Mouse (Mus musculus) liver, embryonic 11.5 days (tissue): ENCODE results near the gene Pycard. TPM values are rescaled to one million over a fixed set of nuclear protein-coding genes. Genes with fewer than 3 reads are reported as not detected.
"Not testable (repeated sequence)": the region's sequence is repeated elsewhere in the genome, so short reads cannot be mapped to it uniquely, and the experiment has no call there.

ENCODE experiments used
- ATAC-seq: fragments of 200-750 bp; cut with Nextera tagmentation; replicated peaks from 2 replicates; pipeline ENCODE4 v1.8.0; 2017; ENCODE audit warnings: moderate number of reproducible peaks, mild to moderate bottlenecking, moderate TSS enrichment, moderate library complexity; ENCODE audit not compliant: low FRiP score
- DNase-seq: peaks from one replicate; pipeline ENCODE4 v3.0.0-alpha.2; 2017; ENCODE audit warnings: low spot score
- H3K27ac ChIP-seq: fragments of 300-500 bp; sonication (generic); 2 replicates; pipeline ENCODE4 v1.5.1; 2014; ENCODE audit warnings: mild to moderate bottlenecking, low read depth, low read length, control low read depth
- H3K27me3 ChIP-seq: fragments of 300-500 bp; sonication (generic); replicated peaks from 2 replicates; pipeline ENCODE4 v1.6.1; 2014; ENCODE audit warnings: low read length, mixed read lengths; ENCODE audit not compliant: control insufficient read depth, insufficient read depth
- H3K36me3 ChIP-seq: fragments of 300-500 bp; sonication (generic); 2 replicates; pipeline ENCODE4 v1.6.1; 2014; ENCODE audit warnings: mild to moderate bottlenecking, low read length, moderate library complexity, mixed read lengths; ENCODE audit not compliant: control insufficient read depth, insufficient read depth
- H3K4me1 ChIP-seq: fragments of 300-500 bp; sonication (generic); replicated peaks from 2 replicates; pipeline ENCODE4 v1.6.1; 2014; ENCODE audit warnings: low read length, mixed read lengths; ENCODE audit not compliant: control insufficient read depth, insufficient read depth
- H3K4me2 ChIP-seq: fragments of 300-500 bp; sonication (generic); 2 replicates; pipeline ENCODE4 v1.6.1; 2014; ENCODE audit warnings: mild to moderate bottlenecking, control low read depth, moderate library complexity
- H3K4me3 ChIP-seq: fragments of 300-500 bp; sonication (generic); 2 replicates; pipeline ENCODE4 v1.5.1; 2014; ENCODE audit warnings: low read depth, low read length, control low read depth
- H3K9ac ChIP-seq: fragments of 300-500 bp; sonication (generic); 2 replicates; pipeline ENCODE4 v1.6.1; 2014; ENCODE audit warnings: low read depth, low read length, control low read depth
- H3K9me3 ChIP-seq: fragments of 300-500 bp; sonication (generic); 2 replicates; pipeline ENCODE4 v1.6.1; 2016; ENCODE audit warnings: low read length, inconsistent platforms, mixed read lengths; ENCODE audit not compliant: control insufficient read depth
- WGBS: fragments of 180-500 bp; shearing (Covaris S2); extraction: QIAGEN DNeasy Blood & Tissue Kit; methylation state at CpG from one replicate; pipeline ENCODE4 v1.1.7; 2014; 5-methylcytosine and 5-hydroxymethylcytosine counted together
- polyA plus RNA-seq: library from polyadenylated mRNA; unstranded; fragments of >200 nt; fragmentation: Nextera tagmentation; extraction: Ambion mirVana; gene quantifications from 2 replicates; pipeline ENCODE4 v1.2.1, GENCODE M21; 2014

The Pycard gene
- polyA plus RNA-seq: 46.3 and 51.1 TPM in 2 replicates

DNA sequence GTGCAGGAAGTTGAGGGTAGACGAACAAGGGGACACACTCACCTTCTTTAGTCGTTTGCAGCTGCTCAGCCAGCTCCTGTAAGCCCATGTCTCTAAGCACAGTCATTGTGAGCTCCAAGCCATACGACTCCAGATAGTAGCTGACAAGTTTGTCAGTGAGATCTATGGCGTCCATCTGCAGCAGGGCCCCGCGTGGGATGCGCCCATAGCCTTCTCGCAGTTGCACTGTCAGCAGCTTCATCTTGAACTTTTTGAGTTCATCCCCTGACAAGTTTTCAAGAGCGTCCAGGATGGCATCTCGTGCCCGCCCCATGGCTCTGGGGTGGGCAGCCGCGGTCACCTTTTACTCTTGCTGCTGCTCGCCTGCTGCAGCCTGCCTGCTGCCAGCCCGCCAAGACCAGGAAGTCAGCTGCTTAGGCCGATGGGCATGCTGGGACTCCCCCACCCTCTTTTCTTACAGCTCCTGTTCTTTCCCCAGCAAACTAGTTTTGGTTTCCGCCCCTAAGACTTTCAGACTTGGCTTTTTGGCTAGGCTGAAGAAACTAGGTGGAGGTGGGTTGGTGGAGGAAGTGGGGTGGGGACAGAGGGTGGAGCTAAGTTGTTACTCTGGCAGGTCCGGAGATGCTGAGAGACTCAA is at the start of gene Pycard:
Pycard (minus strand) TSS at position 527 of the 637 bp plus-strand sequence.
- peak; percentile 66 for ATAC-seq
- Histone ChIP-seq H3K9ac (peak within 1 kb of the TSS; percentile 62), H3K4me3 (peak within 1 kb of the TSS; percentile 52), H3K4me1 (peaks cover 16% of the 10 kb centered on the region), H3K9me3 (no peaks in the 10 kb centered on the region), H3K36me3 (peaks cover 5% of the 10 kb centered on the region; the same call in 1 of the 2 replicates), H3K27me3 (no peaks in the 10 kb centered on the region), H3K27ac (peak within 1 kb of the TSS; percentile 22; the same call in 1 of the 2 replicates), H3K4me2 (peak within 1 kb of the TSS; percentile 67)
- 8% methylated on average over 18 of the region's 18 CpGs for WGBS
- DNase-seq: peak; percentile 59

DNA sequence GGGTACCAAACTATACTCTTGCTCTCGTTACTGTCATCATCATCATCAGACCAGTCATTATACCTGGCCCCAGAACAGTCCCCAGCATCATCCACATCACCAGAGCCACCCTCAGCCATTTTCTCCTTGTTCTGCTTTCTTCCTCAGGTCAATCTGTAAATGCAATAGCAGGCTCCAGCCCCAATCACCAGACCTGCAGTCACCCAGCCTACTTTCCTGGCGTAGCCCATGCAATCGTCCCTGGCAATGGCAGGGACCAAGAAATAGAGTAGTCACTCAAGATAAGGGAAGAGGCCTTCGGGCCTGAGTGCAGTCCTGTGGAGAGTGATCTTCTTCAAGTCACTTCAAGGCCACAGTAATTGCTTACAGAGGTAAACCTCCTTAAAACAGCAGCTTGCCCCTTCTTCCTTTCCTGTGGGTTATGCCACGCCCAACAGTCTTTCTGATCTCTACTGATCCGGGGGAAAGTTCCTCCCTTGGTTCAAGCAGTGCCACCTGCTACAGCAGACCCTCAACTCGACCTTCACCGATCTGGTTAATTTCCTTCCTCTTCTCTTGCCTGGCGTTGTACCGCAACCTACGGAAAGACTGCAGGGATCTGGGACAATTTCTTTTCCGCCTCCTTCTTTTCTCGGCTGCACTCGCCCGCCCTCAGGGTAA is 48.6 kb upstream of the Pycard start:
- not testable (repeated sequence) for ATAC-seq, H3K27ac ChIP-seq, H3K9me3 ChIP-seq, H3K4me2 ChIP-seq, H3K9ac ChIP-seq, H3K27me3 ChIP-seq, DNase-seq, H3K36me3 ChIP-seq, H3K4me3 ChIP-seq, H3K4me1 ChIP-seq
- WGBS: 46% methylated on average over 14 of the region's 15 CpGs

DNA sequence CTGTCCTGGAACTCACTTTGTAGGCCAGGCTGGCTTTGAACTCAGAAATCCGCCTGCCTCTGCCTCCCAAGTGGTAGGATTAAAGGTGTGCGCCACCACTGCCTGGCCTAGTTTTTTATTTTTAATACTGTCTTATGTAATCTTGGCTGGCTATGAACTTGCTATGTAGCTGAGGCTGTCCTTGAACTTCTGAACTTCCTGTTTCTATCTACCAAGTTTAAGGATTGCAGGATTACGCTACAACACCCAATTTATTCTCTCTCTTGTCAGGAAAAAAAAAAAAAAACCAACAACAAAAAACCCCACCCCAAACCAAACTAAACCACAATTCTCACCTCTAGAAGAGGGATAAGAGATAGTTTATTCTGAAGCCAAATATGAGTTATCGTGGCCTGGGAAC is 39.9 kb upstream of the Pycard start:
- Histone ChIP-seq H3K9ac (no peak overlapping the region), H3K27me3 (no peaks in the 10 kb centered on the region), H3K27ac (no peak overlapping the region), H3K9me3 (no peaks in the 10 kb centered on the region), H3K4me3 (no peak overlapping the region), H3K4me1 (no peaks in the 10 kb centered on the region), H3K4me2 (no peak overlapping the region), H3K36me3 (no peaks in the 10 kb centered on the region)
- DNase-seq (no peak), ATAC-seq (no peak)
- WGBS: 76% methylated on average over 4 of the region's 4 CpGs

DNA sequence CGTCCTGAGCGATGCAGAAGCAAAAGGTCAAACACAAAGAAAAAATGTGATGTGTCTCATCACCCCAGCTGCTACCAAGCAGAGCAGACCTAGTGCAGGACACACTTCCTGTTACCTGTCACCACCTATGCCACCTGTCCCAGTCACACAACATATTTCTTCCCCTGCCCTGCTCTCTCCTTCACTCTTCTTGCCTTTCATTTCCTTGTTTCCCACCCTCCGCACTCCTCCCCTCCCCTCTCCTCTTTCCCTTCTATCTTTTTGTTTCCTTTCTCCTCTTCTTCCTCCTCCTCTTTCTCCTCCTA is 39.3 kb upstream of the Pycard start:
- 96% methylated on average over 3 of the region's 3 CpGs for WGBS
- no peak overlapping the region for H3K4me3 ChIP-seq
- H3K4me2 ChIP-seq: no peak overlapping the region
- H3K27me3 ChIP-seq: no peaks in the 10 kb centered on the region
- no peaks in the 10 kb centered on the region for H3K9me3 ChIP-seq
- no peaks in the 10 kb centered on the region for H3K4me1 ChIP-seq
- no peak for ATAC-seq
- H3K9ac ChIP-seq: no peak overlapping the region
- no peak overlapping the region for H3K27ac ChIP-seq
- H3K36me3 ChIP-seq: no peaks in the 10 kb centered on the region
- DNase-seq: no peak

DNA sequence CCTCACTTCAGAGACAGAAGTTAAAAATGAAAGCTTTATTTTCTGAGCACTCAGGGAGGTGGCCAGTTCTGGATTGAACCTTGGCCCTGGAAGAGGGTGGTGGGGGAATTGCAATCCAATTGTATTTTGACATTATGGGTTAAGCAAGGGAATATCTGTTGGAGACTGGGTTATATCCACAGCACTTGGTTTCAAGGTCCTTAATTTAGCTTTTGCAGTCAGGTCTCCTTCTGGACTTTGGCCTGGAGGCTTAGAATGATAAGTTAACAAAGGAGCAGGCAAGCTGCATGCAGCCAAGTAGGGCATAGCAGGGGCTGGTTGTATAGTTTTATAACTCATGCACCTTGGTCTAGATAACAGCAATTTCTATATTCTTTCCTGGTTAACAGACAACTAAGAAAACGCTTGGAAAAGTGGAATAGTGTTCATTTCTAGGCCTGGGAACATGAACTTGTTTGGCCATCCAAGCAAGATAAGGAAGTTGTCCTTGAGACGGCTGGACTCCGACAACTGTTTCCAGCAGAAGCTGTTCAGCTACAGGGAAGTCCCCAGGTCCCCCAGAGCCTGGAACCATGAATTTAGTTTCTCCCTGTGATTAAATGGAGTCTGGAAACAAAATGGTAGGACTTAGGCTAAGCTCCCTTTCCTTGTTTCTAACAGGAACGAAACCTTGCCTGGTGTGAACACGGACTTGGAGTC is 38.8 kb upstream of the Pycard start:
- Histone ChIP-seq H3K4me3 (no peak overlapping the region), H3K36me3 (no peaks in the 10 kb centered on the region), H3K9me3 (no peaks in the 10 kb centered on the region), H3K27me3 (no peaks in the 10 kb centered on the region), H3K27ac (no peak overlapping the region), H3K4me1 (no peaks in the 10 kb centered on the region), H3K9ac (no peak overlapping the region), H3K4me2 (no peak overlapping the region)
- 80% methylated on average over 5 of the region's 5 CpGs for WGBS
- ATAC-seq: no peak
- no peak for DNase-seq

DNA sequence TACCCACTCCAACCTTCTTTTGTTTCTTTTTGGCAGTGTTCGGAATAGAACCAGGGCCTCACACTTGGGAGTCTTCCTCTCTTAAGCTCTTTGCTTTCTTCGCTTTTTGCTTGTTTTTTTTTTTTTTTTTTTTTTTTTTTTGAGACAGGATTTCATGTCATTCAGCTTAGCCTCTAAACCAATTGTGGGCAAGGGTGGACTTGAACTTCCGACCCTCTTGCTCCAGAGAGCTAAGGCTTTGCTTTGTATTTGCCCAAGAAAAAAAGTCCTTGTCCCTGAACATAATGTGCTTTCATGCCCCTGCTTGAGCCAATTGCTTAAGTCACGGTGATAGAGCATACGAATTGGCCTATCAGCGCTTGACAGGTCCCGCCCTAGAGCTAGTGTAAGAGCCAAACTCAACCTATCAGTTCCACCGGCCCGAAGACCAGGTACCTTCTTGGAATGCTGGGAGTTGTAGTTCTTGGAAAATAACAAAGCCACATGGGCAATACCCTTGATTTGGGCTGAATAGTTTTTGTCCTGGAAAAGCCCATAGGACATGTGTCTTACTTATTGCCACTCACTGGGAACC is 37.8 kb upstream of the Pycard start:
- H3K9me3 ChIP-seq: no peaks in the 10 kb centered on the region
- H3K9ac ChIP-seq: no peak overlapping the region
- no peaks in the 10 kb centered on the region for H3K27me3 ChIP-seq
- peak; percentile 85 for ATAC-seq
- no peak for DNase-seq
- no peak overlapping the region for H3K4me3 ChIP-seq
- H3K27ac ChIP-seq: no peak overlapping the region
- WGBS: 46% methylated on average over 9 of the region's 9 CpGs
- no peak overlapping the region for H3K4me2 ChIP-seq
- H3K4me1 ChIP-seq: no peaks in the 10 kb centered on the region
- H3K36me3 ChIP-seq: no peaks in the 10 kb centered on the region

DNA sequence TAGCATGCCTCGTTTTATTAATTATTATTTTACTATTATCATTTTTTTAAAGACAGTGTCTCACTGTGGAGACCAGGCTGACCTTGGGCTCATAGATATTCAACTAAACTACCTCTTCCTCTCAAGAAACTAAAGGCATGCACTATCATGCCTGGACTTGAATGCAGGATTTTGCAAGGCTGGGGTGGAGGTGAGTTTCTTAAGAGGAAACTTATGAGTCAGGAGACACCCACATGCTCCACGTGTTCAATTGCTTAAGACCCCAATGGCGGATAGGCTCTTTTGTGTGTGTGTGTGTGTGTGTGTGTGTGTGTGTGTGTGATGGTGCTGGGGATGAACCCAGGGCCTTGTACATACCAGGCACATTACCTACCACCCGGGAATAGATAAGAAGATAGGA is 31.7 kb upstream of the Pycard start:
- Histone ChIP-seq H3K27ac (no peak overlapping the region), H3K4me2 (no peak overlapping the region), H3K36me3 (no peaks in the 10 kb centered on the region), H3K4me3 (no peak overlapping the region), H3K9me3 (no peaks in the 10 kb centered on the region), H3K4me1 (no peaks in the 10 kb centered on the region), H3K27me3 (no peaks in the 10 kb centered on the region), H3K9ac (no peak overlapping the region)
- WGBS: 74% methylated on average over 4 of the region's 4 CpGs
- DNase-seq (no peak), ATAC-seq (no peak)

DNA sequence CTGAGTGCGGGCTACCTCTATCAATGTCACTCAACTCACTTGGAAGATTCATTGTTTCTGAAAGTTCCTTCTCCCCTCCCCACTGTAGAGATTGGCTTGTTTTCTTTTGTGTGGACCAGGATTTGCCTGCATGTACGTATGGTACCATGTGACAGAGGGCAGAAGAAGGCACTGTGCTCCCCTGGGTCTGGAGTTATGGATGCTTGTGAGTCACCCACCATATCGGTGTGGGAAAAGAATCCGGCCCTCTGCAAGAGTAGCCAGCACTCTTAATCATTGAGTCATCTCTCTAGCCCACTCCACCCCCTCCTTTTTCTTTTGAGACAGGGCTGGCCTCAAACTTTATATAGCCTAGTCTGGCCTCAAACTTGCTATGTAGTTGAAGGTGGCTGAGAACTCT is 31.3 kb upstream of the Pycard start:
- Histone ChIP-seq H3K27me3 (no peaks in the 10 kb centered on the region), H3K9ac (no peak overlapping the region), H3K9me3 (no peaks in the 10 kb centered on the region), H3K4me1 (no peaks in the 10 kb centered on the region), H3K27ac (no peak overlapping the region), H3K36me3 (no peaks in the 10 kb centered on the region), H3K4me3 (no peak overlapping the region), H3K4me2 (no peak overlapping the region)
- ATAC-seq (no peak), DNase-seq (no peak)
- 83% methylated on average over 4 of the region's 4 CpGs for WGBS
